Comparison of ENCODE assay signal across 8 mouse cellular contexts in the genomic region with DNA sequence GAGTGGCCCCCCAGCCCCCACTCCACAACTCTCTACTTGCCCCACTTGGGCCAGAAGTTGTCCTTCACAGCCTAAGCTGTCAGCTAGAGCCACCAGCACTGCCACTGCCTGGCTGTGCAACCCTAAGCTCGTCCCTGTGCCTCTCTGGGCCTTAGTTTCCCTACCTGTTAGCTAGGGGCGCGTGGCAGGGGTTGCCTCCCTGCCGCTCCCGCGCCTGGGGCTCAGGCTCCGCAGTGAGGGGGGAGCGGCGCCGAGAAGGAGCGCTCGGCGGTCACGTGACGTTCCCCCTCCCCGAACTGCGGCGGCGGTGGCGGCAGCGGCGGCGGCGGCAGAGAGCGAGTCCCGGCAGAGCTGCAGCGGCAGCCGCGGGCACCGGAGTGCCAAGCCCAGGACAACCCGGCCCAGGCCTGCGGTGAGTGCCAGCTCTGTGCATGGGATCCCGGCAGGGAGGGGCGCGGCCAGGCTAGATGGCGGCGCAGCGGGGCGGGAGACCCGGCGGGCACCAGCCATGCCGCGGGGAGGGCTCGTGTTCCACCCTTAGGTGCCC. TPM values are rescaled to one million over a fixed set of nuclear protein-coding genes. Genes with fewer than 3 reads are reported as not detected.
DNase-seq lines count a peak whose midpoint lies in the region; ATAC-seq and TF ChIP-seq lines count a peak whose summit lies in the region.

Gene Rap1gap, plus strand, starts transcription at position 294 of the 547 bp plus-strand sequence.

- peak within 1 kb of the TSS; percentile 54 for H3K4me3 ChIP-seq in kidney, adult 2 months (ENCODE audit: insufficient read depth, low read depth, low read length)
- peak within 1 kb of the TSS; percentile 46 for H3K4me3 ChIP-seq in intestine, postnatal 0 days (ENCODE audit: low read depth, low read length)
- peak within 1 kb of the TSS; percentile 49 for H3K4me3 ChIP-seq in limb, embryonic 14.5 days (replicated peaks; ENCODE audit: low read length)

- no peaks in the 10 kb centered on the region for H3K9me3 ChIP-seq in intestine, postnatal 0 days (ENCODE audit: control insufficient read depth)
- no peaks in the 10 kb centered on the region for H3K9me3 ChIP-seq in limb, embryonic 14.5 days (ENCODE audit: control insufficient read depth, low read length)

- ATAC-seq in intestine, postnatal 0 days, result no peak
- ATAC-seq in limb, embryonic 14.5 days (ENCODE audit: low FRiP score, low read depth), result no peak

- H3K4me1 ChIP-seq in kidney, adult 2 months (ENCODE audit: control insufficient read depth, insufficient read depth, low read length), result peaks cover 10% of the 10 kb centered on the region
- no peaks in the 10 kb centered on the region for H3K4me1 ChIP-seq in intestine, postnatal 0 days (replicated peaks; ENCODE audit: control insufficient read depth, insufficient read depth, low read length)
- H3K4me1 ChIP-seq in limb, embryonic 14.5 days (ENCODE audit: control insufficient read depth, insufficient read depth, low read length), result 0 out of 2 replicates have a peak, but pooled peaks cover 3% of the 10 kb centered on the region

- no peaks in the 10 kb centered on the region for H3K36me3 ChIP-seq in kidney, adult 2 months (ENCODE audit: control insufficient read depth, insufficient read depth, low read length)
- no peaks in the 10 kb centered on the region for H3K36me3 ChIP-seq in intestine, postnatal 0 days (ENCODE audit: control insufficient read depth, insufficient read depth)
- H3K36me3 ChIP-seq in limb, embryonic 14.5 days (ENCODE audit: control insufficient read depth, insufficient read depth, low read length), result no peaks in the 10 kb centered on the region

- no peaks in the 10 kb centered on the region for H3K27me3 ChIP-seq in kidney, adult 2 months (replicated peaks; ENCODE audit: control insufficient read depth, insufficient read depth, low read length)
- H3K27me3 ChIP-seq in intestine, postnatal 0 days (replicated peaks; ENCODE audit: control insufficient read depth, insufficient read depth, low read length), result peaks cover 21% of the 10 kb centered on the region; the same call in 1 of the 2 replicates
- H3K27me3 ChIP-seq in limb, embryonic 14.5 days (ENCODE audit: control insufficient read depth, insufficient read depth, low read length), result peaks cover 20% of the 10 kb centered on the region

- peak; percentile 60 for DNase-seq in kidney, adult 2 months
- DNase-seq in kidney, adult 8-10 months, result no peak
- DNase-seq in cerebellum, adult 11 months, result peak; percentile 80
- DNase-seq in frontal cortex, postnatal 36 days (ENCODE audit: low spot score in 2 of 2), result peak; percentile 81 to 83
- peak; percentile 27 for DNase-seq in limb, embryonic 14.5 days (ENCODE audit: low spot score)
- DNase-seq in neural tube, embryonic 10.5 days (ENCODE audit: extremely low spot score, low spot score), result peak; percentile 47
- DNase-seq in c-Kit-positive CD71-positive TER-119-positive erythroid progenitor cells, embryonic 14.5 days (ENCODE audit: low spot score), result no peak

- TF ChIP-seq CTCF in kidney, adult 2 months (conservative IDR thresholded peaks at IDR 0.05; ENCODE audit: insufficient read depth, insufficient read length, low read depth, low read length), result no peak
- TF ChIP-seq CTCF in intestine, postnatal 0 days (IDR thresholded peaks at IDR 0.05; ENCODE audit: low read depth), result no peak

- TF ChIP-seq POLR2A in kidney, adult 2 months (IDR thresholded peaks at IDR 0.05; ENCODE audit: low read depth, low read length), result no peak
- TF ChIP-seq POLR2A in limb, embryonic 14.5 days (IDR thresholded peaks at IDR 0.05; ENCODE audit: borderline replicate concordance, extremely low read depth, insufficient read depth, insufficient read length), result no peak

- 2% methylated on average over 44 of the region's 44 CpGs for WGBS in kidney, adult 2 months
- under 1% methylated on average over 34 of the region's 44 CpGs for WGBS in intestine, postnatal 0 days
- 2% methylated on average over 16 of the region's 44 CpGs for WGBS in limb, embryonic 14.5 days

- peak within 1 kb of the TSS; percentile 34 for H3K27ac ChIP-seq in kidney, adult 2 months (ENCODE audit: insufficient read depth, low read depth, low read length)
- H3K27ac ChIP-seq in intestine, postnatal 0 days (ENCODE audit: low read depth, low read length), result no peak within 1 kb of the TSS
- H3K27ac ChIP-seq in limb, embryonic 14.5 days (replicated peaks; ENCODE audit: low read depth, low read length), result no peak within 1 kb of the TSS

- peak within 1 kb of the TSS; percentile 80 for H3K4me2 ChIP-seq in intestine, postnatal 0 days (replicated peaks; ENCODE audit: low read depth)
- peak within 1 kb of the TSS; percentile 95 for H3K4me2 ChIP-seq in limb, embryonic 14.5 days (replicated peaks; ENCODE audit: low read depth, low read length, severe bottlenecking)

- H3K9ac ChIP-seq in intestine, postnatal 0 days (ENCODE audit: low read depth, low read length), result no peak within 1 kb of the TSS
- peak within 1 kb of the TSS; percentile 57 for H3K9ac ChIP-seq in limb, embryonic 14.5 days (ENCODE audit: low read depth, low read length, severe bottlenecking)

RNA-seq across cellular contexts. Expression of gene Rap1gap, which starts in this region (rescaled TPM):
- polyA plus RNA-seq in kidney, adult 2 months (2012; rRNA removed), result 213 and 248 TPM in 2 replicates
- 8.9 and 9.1 TPM in 2 replicates for polyA plus RNA-seq in intestine, postnatal 0 days (2015; fragmentation: Nextera tagmentation; extraction: Ambion mirVana)
- polyA plus RNA-seq in limb, embryonic 14.5 days (2012; rRNA removed), result 35.2 and 43.2 TPM in 2 replicates
- polyA plus RNA-seq in limb, embryonic 14.5 days (2014; fragmentation: Nextera tagmentation; extraction: Ambion mirVana), result 11.9 and 12.5 TPM in 2 replicates

Comparison
In these comparisons a context has a peak if more than half of its experiments do, and no peak if none do; other contexts are left out.
1. DNase-seq: peak in kidney, adult 2 months (single experiment), cerebellum, adult 11 months (single experiment), frontal cortex, postnatal 36 days (2 of 2), limb, embryonic 14.5 days (single experiment) and neural tube, embryonic 10.5 days (single experiment); none in kidney, adult 8-10 months (0 of 2) and c-Kit-positive CD71-positive TER-119-positive erythroid progenitor cells, embryonic 14.5 days (single experiment).
2. Peak in every context shown above with its lines, with median percentiles within 50 percentile points of each other: H3K4me3 ChIP-seq.